Mouse (Mus musculus) olfactory bulb, adult 2 months (tissue): ENCODE measurements around the gene Gm21887. TPM values are rescaled to one million over a fixed set of nuclear protein-coding genes. Genes with fewer than 3 reads are reported as not detected.
A peak's percentile ranks its signal among the peaks of the same experiment; 100 is the strongest.
"Not testable (repeated sequence)": the region's sequence is repeated elsewhere in the genome, so short reads cannot be mapped to it uniquely, and the experiment has no call there.

Experiments used
- H3K27ac ChIP-seq: fragments of 200-500 bp; 2 replicates; pipeline ENCODE4 v1.5.1; 2012; ENCODE audit warnings: low read depth, low read length; ENCODE audit not compliant: insufficient read depth
- H3K4me1 ChIP-seq: fragments of 200-500 bp; 2 replicates; pipeline ENCODE4 v1.6.1; 2012; ENCODE audit warnings: low read length; ENCODE audit not compliant: control insufficient read depth, insufficient read depth
- H3K4me3 ChIP-seq: fragments of 200-500 bp; 2 replicates; pipeline ENCODE4 v1.5.1; 2012; ENCODE audit warnings: mild to moderate bottlenecking, low read depth, low read length, moderate library complexity; ENCODE audit not compliant: insufficient read depth
- CTCF ChIP-seq: fragments of 200-500 bp; IDR thresholded peaks from 2 replicates; pipeline ENCODE4 v1.5.1; 2012; ENCODE audit warnings: low read depth, mild to moderate bottlenecking, low read length, moderate library complexity; ENCODE audit not compliant: insufficient read depth
- POLR2A ChIP-seq: fragments of 200-500 bp; IDR thresholded peaks from 2 replicates; pipeline ENCODE4 v1.6.1; 2012; ENCODE audit warnings: mild to moderate bottlenecking, low read depth, low read length, moderate library complexity; ENCODE audit not compliant: insufficient read depth
- WGBS: fragments of 180-500 bp; shearing (Covaris S2); methylation state at CpG from one replicate; pipeline ENCODE4 v1.1.7; 2018; 5-methylcytosine and 5-hydroxymethylcytosine counted together
- polyA plus RNA-seq: library from polyadenylated mRNA; stranded (reverse); fragments of >200 nt; gene quantifications from 2 replicates; pipeline ENCODE4 v1.2.4, GENCODE M21; 2012; ENCODE audit warnings: low replicate concordance; ENCODE audit not compliant: missing spikeins, insufficient read depth, insufficient read length

Gene Gm21887
- polyA plus RNA-seq, 1 experiment = not detected

- WGBS = 60% methylated on average over 29 of the region's 29 CpGs
- not testable (repeated sequence) for H3K4me1 ChIP-seq
- H3K4me3 ChIP-seq = peak overlapping the region; percentile 11; the same call in 1 of the 2 replicates
- H3K27ac ChIP-seq = peak overlapping the region; percentile 15; the same call in 1 of the 2 replicates
Observed at GRCm38 (mm10) chrX:169978436-169979381, 30.8 kb upstream of the Gm21887 start.

DNA sequence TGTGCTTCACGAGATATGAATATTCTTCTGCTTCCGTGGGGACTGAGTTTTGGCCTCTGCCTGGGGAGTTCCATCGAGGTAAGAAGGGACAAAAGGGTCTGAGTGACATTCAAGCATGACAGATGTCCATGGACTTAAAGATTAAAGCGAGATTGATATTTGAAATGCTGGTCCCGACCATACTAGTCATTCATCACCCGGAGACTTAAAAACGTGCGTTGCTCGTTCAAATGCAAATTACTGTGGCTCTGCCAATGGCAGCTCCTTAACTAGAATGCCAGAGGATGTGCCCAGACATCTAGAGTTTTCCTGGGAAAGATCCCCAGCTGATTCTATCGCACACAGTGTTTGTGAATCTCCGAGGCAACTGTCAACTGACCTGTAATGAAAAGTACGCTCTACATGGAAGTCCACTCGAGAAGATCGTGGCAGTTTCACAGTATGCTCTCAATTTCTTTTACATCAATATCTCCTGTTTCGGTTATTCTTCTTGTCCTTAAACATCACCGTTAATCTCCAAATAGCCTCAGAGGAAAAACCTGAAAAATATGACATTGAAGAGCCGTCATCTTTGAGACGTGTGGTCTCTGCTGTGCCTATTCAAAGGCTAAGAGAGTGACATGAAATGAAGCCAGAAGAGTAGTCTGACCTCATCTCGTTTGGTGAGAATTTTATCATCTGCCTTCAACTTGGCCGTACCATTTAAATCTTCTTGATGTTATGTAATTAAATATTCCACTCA, 29.8 kb upstream of the Gm21887 start:
- peak overlapping the region; percentile 11 for H3K4me3 ChIP-seq
- WGBS = 64% methylated on average over 20 of the region's 20 CpGs
- not testable (repeated sequence) for H3K4me1 ChIP-seq
- H3K27ac ChIP-seq = peak overlapping the region; percentile 42

- not testable (repeated sequence) for H3K4me3 ChIP-seq, H3K4me1 ChIP-seq, H3K27ac ChIP-seq
- 72% methylated on average over 6 of the region's 6 CpGs for WGBS
Observed at GRCm38 (mm10) chrX:169980203-169980556, 29.3 kb upstream of the Gm21887 start.

- Histone ChIP-seq H3K4me1 (peaks cover 7% of the 10 kb centered on the region), H3K4me3 (no peak overlapping the region), H3K27ac (no peak overlapping the region)
- 85% methylated on average over 12 of the region's 12 CpGs for WGBS
- TF ChIP-seq POLR2A (no peak), CTCF (no peak)
Observed at GRCm38 (mm10) chrX:169980809-169981289, 28.6 kb upstream of the Gm21887 start.

GRCm38 (mm10) chrX:169981761-169982181, 27.7 kb upstream of the Gm21887 start:
- WGBS = 91% methylated on average over 19 of the region's 19 CpGs
- not testable (repeated sequence) for H3K4me3 ChIP-seq, H3K27ac ChIP-seq
- H3K4me1 ChIP-seq = peaks cover 11% of the 10 kb centered on the region

GRCm38 (mm10) chrX:169982606-169983400, 26.7 kb upstream of the Gm21887 start:
- 89% methylated on average over 23 of the region's 23 CpGs for WGBS
- H3K27ac ChIP-seq, H3K4me3 ChIP-seq: not testable (repeated sequence)
- peaks cover 11% of the 10 kb centered on the region for H3K4me1 ChIP-seq

- WGBS = 84% methylated on average over 19 of the region's 19 CpGs
- not testable (repeated sequence) for H3K4me3 ChIP-seq, H3K4me1 ChIP-seq, H3K27ac ChIP-seq
Observed at GRCm38 (mm10) chrX:169983401-169984165, 25.9 kb upstream of the Gm21887 start.

DNA sequence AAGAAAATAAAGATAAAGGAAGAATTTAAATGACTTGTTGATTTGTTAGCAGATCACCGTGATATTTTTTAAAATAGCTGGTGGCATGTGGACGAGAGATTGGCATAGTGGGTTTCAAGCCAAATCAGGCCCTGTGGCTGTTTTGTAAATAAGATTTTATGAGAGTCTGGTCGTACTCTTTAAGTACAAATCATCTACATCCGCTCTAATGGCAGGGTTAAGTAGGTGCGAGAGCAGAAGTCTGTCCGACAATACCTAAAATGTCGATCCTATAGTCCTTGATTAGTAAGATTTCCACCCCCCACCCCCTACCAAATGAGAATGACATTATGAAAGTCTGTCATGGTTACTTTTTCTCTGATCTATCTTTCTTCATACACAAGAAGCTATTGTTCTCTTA, 25.1 kb upstream of the Gm21887 start:
- H3K4me3 ChIP-seq, H3K27ac ChIP-seq, H3K4me1 ChIP-seq: not testable (repeated sequence)
- WGBS = 90% methylated on average over 7 of the region's 7 CpGs

DNA sequence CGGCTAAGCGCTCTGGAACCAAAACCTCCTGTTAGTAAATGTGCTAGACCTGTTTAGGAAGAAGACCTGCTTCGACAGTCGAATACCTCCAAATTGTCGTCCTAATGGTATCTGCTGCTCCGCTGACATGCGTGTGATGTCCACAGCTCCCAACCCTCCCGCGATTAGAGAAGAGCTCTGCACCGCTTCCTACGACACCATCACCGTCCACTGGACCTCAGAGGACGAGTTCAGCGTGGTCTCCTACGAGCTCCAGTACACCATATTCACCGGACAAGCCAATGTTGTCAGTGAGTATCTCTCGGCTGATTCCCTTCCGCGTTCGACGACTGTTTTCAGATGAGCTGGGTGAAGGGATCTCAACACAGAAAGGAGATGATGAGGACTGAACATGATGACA, 24.6 kb upstream of the Gm21887 start:
- H3K27ac ChIP-seq, H3K4me3 ChIP-seq, H3K4me1 ChIP-seq: not testable (repeated sequence)
- WGBS = 91% methylated on average over 21 of the region's 21 CpGs

DNA sequence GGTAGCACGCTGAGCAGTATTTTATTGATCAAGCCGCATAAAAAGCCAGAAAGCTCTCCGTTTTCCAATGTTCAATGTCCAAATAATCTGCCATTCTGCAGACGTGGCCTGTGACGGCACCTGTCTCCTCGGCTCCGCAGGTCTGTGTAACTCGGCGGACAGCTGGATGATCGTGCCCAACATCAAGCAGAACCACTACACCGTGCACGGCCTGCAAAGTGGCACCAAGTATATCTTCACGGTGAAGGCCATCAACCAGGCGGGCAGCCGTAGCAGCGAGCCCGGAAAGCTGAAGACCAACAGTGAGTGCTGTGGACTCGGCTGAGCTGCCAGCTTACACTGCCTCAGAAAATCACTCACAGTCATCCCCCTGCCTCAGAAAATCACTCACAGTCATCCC, 23.7 kb upstream of the Gm21887 start:
- not testable (repeated sequence) for H3K27ac ChIP-seq, H3K4me3 ChIP-seq, H3K4me1 ChIP-seq
- 84% methylated on average over 18 of the region's 18 CpGs for WGBS

DNA sequence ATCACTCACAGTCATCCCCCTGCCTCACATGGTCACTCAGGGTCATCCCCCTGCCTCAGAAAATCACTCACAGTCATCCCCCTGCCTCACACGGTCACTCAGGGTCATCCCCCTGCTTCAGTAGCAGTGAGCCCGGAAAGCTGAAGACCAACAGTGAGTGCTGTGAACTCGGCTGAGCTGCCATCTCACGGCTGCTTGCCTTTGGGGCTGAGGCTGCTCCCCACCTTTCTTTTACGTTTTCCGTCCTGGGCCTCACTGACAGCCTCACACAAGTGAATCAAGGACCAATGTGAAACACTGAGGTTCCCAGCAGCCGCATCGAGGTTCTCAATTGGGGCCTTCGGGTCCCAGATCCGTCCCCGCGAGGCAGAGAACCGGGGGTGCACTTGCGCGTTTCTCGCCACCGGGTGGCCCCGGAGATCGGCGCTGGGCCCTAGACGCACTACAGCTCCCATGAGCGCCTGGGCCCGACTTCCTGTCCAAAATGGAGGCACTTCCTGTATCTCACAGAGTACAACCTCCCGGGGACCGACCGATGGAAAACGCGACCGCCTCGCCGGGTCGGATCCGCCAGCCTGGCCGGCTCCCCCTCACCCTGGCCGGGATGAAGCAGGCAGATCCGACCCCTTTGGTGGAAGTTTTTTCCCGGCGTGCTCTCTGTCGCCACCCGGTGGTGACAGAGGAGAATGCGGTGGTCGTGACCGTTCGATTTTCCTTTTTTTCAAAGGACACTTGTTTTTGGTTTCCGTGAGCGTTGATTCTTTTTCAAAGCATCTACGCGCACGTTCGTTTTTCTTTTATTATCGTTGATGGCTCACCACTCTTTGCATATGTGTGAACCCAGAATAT, 22.7 kb upstream of the Gm21887 start:
- H3K27ac ChIP-seq = peak overlapping the region; percentile 58
- WGBS = 55% methylated on average over 51 of the region's 51 CpGs
- not testable (repeated sequence) for H3K4me1 ChIP-seq
- H3K4me3 ChIP-seq = peak overlapping the region; percentile 49

DNA sequence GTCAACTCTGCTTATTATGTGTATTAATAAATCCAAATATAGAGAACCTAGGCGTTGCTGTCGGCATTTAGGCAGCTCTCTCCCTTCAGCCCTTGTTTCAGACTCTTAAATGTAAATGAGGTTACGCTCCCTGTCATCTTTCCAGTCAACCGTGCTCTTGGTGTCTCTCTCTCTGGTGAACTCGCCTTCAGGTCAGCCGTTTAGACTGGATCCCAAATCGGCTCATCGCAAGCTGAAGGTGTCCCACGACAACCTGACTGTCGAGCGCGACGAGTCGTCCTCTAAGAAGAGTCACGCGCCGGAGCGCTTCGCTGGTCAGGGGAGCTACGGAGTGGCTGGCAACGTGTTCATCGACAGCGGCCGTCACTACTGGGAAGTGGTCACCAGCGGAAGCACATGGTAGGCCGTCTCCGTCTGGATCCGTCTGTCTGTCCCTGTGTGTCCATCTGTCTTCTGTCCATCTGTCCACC, 22.1 kb upstream of the Gm21887 start:
- not testable (repeated sequence) for H3K4me1 ChIP-seq, H3K4me3 ChIP-seq, H3K27ac ChIP-seq
- 87% methylated on average over 28 of the region's 28 CpGs for WGBS
